Mouse (Mus musculus) skeletal muscle tissue, adult 2 months (tissue): ENCODE measurements around the gene Efcab9.
"Not testable (repeated sequence)": the region's sequence is repeated elsewhere in the genome, so short reads cannot be mapped to it uniquely, and the experiment has no call there.

Experiments used
- DNase-seq: peaks from one replicate; pipeline ENCODE4 v3.0.0-alpha.2; 2012; ENCODE audit warnings: low read depth, low spot score

Efcab9 gene

DNA sequence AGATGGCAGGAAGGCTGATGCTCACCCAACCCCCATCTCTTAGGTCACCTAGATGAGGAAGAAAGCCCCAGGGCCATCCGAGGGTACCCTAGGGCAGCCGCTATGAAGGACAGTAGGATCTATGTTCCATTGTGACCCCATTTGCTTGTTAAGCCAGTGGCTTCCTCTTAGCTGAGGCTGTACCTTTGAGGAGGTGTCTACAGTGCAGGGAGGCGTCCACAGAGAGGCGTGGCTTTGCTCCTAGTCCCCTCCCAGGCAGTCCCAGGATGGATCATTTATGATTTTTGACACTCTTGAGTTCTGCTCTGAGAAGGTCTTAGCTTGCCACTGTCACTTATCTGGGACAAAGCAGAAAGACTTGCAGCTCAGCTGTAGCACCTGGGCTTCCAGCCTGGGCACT, 7.0 kb upstream of the Efcab9 start:
- DNase-seq, result no peak

GRCm38 (mm10) chr11:32538435-32538834, 6.6 kb upstream of the Efcab9 start:
- DNase-seq, result no peak

- no peak for DNase-seq
Measured at GRCm38 (mm10) chr11:32536954-32537353, 5.1 kb upstream of the Efcab9 start.

DNA sequence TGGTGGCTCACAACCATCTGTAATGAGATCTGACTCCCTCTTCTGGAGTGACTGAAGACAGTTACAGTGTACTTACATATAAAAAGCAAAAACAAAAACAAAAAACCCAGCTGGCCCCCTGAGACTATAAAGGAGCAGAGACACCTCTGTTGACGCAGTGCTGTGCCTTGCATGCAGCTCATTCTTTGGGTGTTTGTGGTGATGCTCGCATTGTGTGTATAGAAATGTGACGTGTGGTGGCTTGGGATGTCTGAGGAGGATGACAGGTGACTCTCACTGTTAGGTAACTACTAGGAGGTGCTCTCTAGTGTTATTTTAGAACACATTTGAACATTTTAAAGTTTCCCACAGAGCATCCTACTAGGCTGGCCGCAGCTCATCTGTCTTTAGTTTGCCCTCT, 3.8 kb upstream of the Efcab9 start:
- DNase-seq, result no peak

GRCm38 (mm10) chr11:32534453-32535075, 2.7 kb upstream of the Efcab9 start:
- no peak for DNase-seq

DNA sequence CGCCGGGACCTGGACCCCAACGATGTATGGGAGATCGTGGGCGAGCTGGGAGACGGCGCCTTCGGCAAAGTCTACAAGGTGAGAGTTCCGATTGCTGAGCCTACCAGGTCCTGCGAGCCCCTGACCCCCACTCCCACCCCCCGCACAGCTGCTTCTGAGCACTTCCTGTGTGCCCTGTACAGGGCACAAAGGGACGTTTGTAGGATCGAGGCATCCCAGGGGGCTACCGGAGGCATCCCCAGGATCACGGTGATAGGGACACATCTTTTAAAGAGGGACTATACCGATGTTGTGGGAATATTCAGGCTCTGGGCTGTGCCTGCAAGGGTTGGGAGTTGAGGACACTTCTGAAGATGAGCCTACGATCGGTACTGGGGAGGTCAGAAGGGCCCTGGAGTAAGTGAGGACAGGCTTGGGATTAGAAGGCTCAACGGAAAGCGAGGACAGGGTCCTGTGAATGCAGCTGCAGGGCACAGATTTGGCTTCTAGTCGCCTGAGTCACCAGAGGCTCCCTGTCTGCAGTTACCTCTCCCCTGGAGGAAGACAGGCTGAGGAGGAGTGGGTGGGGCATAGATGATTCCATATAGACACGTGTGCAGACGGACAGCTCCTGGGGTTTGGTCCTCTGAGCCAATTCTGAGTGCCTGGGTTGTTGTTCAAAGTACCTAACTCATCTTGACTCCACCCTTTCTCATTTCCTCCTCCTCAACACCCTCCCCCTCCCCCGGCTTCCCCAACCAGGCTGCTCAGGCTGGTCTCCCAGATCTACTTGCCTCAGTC, 1.8 kb upstream of the Efcab9 start:
- DNase-seq, result no peak

DNA sequence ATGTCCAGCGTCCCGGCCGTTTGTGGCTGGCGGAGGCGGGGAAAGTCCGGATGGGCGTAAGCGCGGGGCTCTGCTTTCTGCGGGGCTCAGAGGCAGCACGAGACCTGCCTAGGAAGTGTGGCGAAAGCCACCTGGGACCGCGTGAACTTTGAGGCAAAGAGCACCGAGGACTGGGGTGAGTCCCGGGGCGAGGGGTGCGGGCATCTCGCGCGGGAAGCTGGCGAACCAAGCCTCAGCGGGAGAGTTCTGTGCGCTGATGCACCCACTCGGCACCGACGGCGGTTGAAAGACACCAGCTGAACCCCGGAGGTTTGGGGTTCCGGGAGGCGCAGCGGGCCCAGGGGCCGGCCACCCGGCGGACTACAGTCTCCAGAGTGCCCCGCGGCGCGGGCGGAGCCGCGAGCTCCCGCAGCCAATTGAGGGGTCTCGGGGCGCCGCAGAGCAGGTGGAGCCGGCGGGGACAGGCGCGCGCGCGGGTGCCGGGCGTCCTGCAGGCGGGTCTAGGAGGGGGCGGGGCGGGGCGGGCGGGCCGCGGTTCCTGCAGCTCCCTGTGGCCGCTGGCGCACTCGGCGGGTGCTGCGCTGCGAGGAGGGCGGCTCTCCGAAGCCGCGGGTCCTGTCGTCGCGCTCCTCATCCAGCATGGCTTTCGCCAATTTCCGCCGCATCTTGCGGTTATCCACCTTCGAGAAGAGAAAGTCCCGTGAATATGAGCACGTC, 1.0 kb upstream of the Efcab9 start, which contains the start of gene Stk10:
TSS of gene Stk10 (plus strand) at position 541 of the 717 bp plus-strand sequence.
- peak; percentile 83 for DNase-seq

DNA sequence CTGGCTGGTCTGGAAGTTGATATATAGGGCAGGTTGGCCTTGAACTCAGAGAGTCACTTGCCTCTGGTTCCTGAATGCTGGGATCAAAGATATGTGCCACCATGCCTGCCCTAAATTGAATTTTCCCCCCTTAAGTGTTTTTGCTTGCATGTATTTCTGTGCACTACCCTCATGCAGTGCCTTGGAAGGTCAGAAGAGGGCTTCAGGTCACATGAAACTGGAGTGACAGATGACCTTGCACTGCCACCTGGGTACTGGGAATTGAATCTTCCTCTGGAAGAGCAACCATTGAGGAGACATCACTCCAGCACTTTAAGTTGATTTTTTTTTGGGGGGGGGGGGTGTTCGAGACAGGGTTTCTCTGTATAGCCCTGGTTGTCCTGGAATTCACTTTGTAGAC, 1.7 kb downstream of the Efcab9 start:
- DNase-seq, result no peak

DNA sequence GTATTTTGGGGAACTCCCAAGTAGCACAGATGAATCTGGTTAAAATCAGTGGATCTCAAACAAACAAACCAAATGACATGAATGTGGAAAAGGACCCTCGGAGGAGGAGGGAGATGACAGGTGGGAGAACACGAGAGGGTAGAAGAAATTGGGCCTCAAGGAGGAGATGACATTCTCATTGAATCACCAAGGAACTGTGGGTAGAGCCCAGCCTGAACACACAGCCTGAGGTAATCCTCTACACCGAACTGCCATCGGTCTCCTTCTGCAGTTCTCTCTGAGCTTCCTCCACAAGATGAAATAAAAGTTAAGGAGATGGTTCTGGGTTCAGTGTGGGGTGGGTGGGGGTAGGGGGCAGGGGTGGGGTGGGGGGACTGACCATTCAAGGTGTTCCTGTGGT, 4.9 kb downstream of the Efcab9 start:
- no peak for DNase-seq

GRCm38 (mm10) chr11:32524122-32524920, 7.6 kb downstream of the Efcab9 start:
- no peak for DNase-seq

DNA sequence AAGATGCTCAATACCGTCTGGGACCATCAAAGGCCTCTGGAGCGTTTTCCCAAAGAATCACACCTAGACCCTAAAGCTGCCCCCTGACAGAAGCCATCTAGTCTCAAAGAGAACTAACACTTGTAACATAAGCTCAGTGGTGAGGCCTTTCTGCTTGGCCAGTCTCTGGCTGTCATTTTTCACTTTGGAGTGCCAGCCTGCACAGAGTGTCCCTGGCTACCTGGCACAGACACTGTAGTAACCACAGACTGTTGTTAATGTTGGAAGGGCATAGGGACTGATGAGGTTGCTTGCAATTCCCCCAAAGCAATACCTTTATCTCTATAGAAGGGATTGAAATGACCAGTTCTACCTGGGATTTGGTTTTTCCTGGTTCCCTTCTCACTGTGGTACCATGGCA, 10.6 kb downstream of the Efcab9 start:
- peak; percentile 65 for DNase-seq

DNA sequence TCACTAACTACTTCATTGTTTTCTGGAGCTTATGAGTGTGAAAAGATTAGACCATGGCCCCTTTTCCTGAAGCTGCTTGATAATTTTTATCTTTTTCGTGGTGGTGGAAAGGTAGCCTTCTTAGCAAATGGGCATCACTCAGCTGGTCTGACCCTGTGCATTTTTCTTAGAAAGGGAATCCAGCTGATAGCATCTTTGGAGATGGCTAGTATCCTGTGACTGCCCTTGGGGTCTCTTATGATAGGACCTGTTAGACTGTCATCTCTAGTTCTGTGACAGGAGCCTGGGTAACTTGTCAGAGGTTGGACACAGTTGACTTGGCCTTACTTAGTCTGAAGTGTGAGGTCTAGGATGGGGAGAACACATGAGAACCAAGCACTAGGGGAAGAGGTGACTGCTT, 12.5 kb downstream of the Efcab9 start:
- no peak for DNase-seq

GRCm38 (mm10) chr11:32518770-32519169, 13.1 kb downstream of the Efcab9 start:
- DNase-seq, result peak; percentile 76

- no peak for DNase-seq
Measured at GRCm38 (mm10) chr11:32516916-32517712, 14.8 kb downstream of the Efcab9 start.

DNA sequence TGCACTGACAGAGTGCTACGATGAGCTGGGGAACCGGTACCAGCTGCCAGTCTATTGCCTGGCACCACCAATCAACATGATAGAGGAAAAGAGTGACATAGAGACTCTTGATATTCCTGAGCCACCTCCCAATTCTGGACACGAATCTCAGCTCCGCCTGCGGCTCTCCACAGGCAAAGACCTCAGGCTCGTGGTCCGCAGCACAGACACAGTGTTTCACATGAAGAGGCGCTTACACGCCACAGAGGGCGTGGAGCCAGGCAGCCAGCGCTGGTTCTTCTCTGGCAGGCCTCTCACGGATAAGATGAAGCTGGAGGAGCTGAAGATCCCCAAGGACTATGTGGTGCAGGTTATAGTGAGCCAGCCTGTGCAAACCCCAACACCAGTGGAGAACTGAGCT, 15.8 kb downstream of the Efcab9 start:
- no peak for DNase-seq

GRCm38 (mm10) chr11:32514853-32515252, 17.0 kb downstream of the Efcab9 start:
- not testable (repeated sequence) for DNase-seq

- no peak for DNase-seq
Measured at GRCm38 (mm10) chr11:32510930-32511329, 21.0 kb downstream of the Efcab9 start.

DNA sequence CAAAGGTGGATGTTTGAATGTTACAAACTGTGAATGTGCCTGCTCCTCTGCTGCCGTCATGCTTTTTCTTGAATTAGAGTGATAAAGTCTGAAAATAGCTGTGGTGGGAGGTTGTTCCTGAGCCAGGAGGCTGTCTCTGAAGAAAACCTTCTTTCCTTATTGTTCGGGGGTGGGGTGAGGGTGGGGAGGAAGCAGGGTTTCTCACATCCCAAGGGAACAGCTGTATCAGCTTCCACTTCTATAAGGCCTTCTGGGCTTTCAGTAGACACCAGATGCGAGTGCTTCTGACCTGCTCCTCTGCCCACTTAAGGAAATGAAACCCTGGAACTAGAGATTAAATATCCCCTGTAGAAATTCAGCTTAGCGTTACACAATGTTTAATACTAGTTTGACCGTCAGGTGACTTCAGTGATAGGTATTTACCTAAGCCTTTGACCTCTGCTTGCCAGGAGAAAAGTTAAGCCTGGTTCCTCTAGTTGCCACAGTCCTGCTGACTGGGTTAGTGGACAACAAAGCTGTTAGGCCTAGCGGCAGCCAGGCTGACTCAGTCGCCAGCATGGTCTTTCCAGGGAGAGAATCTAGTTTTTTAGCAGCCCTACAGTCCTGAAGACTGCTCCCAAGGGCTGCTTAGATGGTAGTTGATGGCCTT, 26.7 kb downstream of the Efcab9 start:
- no peak for DNase-seq

GRCm38 (mm10) chr11:32503711-32504110, 28.2 kb downstream of the Efcab9 start:
- no peak for DNase-seq

GRCm38 (mm10) chr11:32499931-32500330, 31.9 kb downstream of the Efcab9 start:
- DNase-seq, result no peak
